Mouse (Mus musculus) megakaryocyte, embryonic 14.5 days (primary cell): ENCODE results near the gene Gm5108. TPM values are rescaled to one million over a fixed set of nuclear protein-coding genes. Genes with fewer than 3 reads are reported as not detected.

Experiments
- H3K27me3 ChIP-seq: replicated peaks from 2 replicates; pipeline ENCODE3; 2012; ENCODE audit warnings: inconsistent platforms
- H3K36me3 ChIP-seq: replicated peaks from 2 replicates; pipeline ENCODE3; 2012; ENCODE audit warnings: low read length, inconsistent platforms, mixed read lengths
- H3K4me1 ChIP-seq: 2 replicates; pipeline ENCODE4 v1.6.1; 2012; ENCODE audit warnings: inconsistent platforms
- H3K4me3 ChIP-seq: replicated peaks from 2 replicates; pipeline ENCODE3; 2012; ENCODE audit warnings: moderate library complexity, mild to moderate bottlenecking, inconsistent platforms
- H3K9me3 ChIP-seq: 2 replicates; pipeline ENCODE4 v1.6.1; 2012; ENCODE audit warnings: inconsistent platforms
- FLI1 ChIP-seq: IDR thresholded peaks from 2 replicates; pipeline ENCODE4 v1.6.1; 2012; ENCODE audit warnings: low read length, inconsistent platforms, mixed read lengths
- GATA1 ChIP-seq: IDR thresholded peaks from 3 replicates; pipeline ENCODE4 v1.6.1; 2012; ENCODE audit warnings: mixed read lengths, low read length, inconsistent platforms, borderline replicate concordance
- polyA plus RNA-seq: library from polyadenylated mRNA; stranded (reverse); fragments of >175 nt; gene quantifications from 2 replicates; pipeline ENCODE4 v1.2.3, GENCODE M21; 2012; ENCODE audit warnings: low replicate concordance; ENCODE audit not compliant: insufficient read depth

Gm5108 gene
- not detected in 2 replicates for polyA plus RNA-seq

- TF ChIP-seq FLI1 (no peak), GATA1 (no peak)
- Histone ChIP-seq H3K9me3 (no peaks in the 10 kb centered on the region), H3K4me1 (peaks cover 89% of the 10 kb centered on the region), H3K36me3 (no peaks in the 10 kb centered on the region), H3K27me3 (no peaks in the 10 kb centered on the region), H3K4me3 (no peak within 1 kb of the TSS)
Observed at GRCm38 (mm10) chr5:67941369-67941768, at the start of gene Gm5108. TSS of gene Gm5108 (plus strand) at chr5:67941669.

- H3K27me3 ChIP-seq: no peaks in the 10 kb centered on the region
- no peaks in the 10 kb centered on the region for H3K9me3 ChIP-seq
- TF ChIP-seq GATA1 (no peak), FLI1 (no peak)
- H3K4me3 ChIP-seq: no peak overlapping the region
- no peaks in the 10 kb centered on the region for H3K36me3 ChIP-seq
- H3K4me1 ChIP-seq: peaks cover 12% of the 10 kb centered on the region; the same call in 1 of the 2 replicates
Observed at GRCm38 (mm10) chr5:67898921-67899320, 42.5 kb upstream of the Gm5108 start.

DNA sequence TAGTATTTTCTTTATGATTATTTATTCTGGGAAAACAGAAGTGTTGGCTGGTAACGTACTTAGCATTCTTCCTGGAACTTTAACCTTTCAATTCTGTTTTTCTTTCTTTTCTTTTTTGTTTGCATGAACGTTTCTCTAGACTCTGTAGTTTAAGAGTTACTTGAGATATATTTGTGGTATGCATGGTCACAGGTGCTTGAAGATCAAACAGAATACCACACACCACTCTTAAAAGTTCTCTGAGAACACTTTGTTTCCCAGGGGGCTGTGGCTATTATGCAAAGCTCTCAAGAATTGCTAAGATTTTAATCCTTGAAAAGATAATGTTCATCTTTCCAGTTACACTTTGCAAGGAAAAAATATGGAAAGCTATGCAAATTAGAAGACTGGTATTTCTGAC lies 36.9 kb upstream of the Gm5108 start:
- Histone ChIP-seq H3K4me3 (no peak overlapping the region), H3K4me1 (peaks cover 5% of the 10 kb centered on the region; the same call in 1 of the 2 replicates), H3K9me3 (no peaks in the 10 kb centered on the region; the same call in 1 of the 2 replicates), H3K36me3 (no peaks in the 10 kb centered on the region), H3K27me3 (no peaks in the 10 kb centered on the region)
- TF ChIP-seq FLI1 (no peak), GATA1 (no peak)

GRCm38 (mm10) chr5:67930584-67930983 lies 10.9 kb upstream of the Gm5108 start:
- no peaks in the 10 kb centered on the region for H3K36me3 ChIP-seq
- H3K27me3 ChIP-seq: no peaks in the 10 kb centered on the region
- peaks cover 86% of the 10 kb centered on the region for H3K4me1 ChIP-seq
- TF ChIP-seq FLI1 (no peak), GATA1 (no peak)
- peak overlapping the region; percentile 82 for H3K4me3 ChIP-seq
- no peaks in the 10 kb centered on the region for H3K9me3 ChIP-seq

DNA sequence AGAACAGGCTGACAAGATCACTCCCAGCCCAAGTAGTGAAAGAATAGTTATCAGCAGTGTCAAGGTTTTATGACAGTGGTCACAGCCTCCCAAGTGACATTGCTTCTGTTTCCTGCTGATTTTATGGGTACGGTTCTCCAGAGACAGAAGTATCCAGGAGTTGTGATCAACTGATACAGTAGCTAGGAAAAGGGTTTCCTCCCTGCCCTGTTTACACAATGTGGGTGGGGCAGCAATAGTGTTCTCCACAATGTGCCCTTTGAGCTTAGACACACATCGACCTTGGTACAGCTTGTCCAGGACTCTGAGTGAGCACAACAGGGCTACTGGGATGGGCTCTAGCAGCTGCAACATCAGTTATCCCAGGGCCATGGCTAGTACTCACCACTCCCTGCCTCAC lies 9.8 kb upstream of the Gm5108 start:
- 0 out of 2 replicates have a peak, but pooled peaks have one; percentile 10 for TF ChIP-seq FLI1
- TF ChIP-seq GATA1: peak; percentile 56; the same call in 1 of the 3 replicates
- H3K4me3 ChIP-seq: peak overlapping the region; percentile 82
- H3K4me1 ChIP-seq: peaks cover 87% of the 10 kb centered on the region
- H3K27me3 ChIP-seq: no peaks in the 10 kb centered on the region
- no peaks in the 10 kb centered on the region for H3K9me3 ChIP-seq
- H3K36me3 ChIP-seq: no peaks in the 10 kb centered on the region

DNA sequence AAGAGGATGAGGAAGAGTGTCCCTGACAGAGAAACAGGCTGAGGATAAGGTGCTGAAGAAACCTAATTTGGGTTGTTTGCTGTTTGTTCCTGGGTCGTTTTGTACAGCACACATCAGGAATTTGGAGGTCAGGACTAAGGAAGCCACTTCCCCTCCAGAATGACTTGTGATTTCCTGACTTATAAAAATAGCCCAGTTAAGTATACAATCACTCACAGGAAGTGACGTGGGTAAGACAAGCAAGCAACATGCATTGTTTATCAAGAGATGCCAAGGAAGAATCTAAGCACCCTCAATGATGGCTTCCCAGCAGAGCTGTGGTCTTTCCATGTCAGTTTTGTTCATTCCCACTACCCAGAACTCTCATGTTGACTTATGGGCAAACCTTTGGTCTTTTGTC lies 1.7 kb downstream of the Gm5108 start:
- peak overlapping the region; percentile 60 for H3K4me3 ChIP-seq
- TF ChIP-seq GATA1 (no peak), FLI1 (no peak)
- no peaks in the 10 kb centered on the region for H3K27me3 ChIP-seq
- H3K4me1 ChIP-seq: peaks cover 81% of the 10 kb centered on the region
- no peaks in the 10 kb centered on the region for H3K36me3 ChIP-seq
- no peaks in the 10 kb centered on the region for H3K9me3 ChIP-seq

DNA sequence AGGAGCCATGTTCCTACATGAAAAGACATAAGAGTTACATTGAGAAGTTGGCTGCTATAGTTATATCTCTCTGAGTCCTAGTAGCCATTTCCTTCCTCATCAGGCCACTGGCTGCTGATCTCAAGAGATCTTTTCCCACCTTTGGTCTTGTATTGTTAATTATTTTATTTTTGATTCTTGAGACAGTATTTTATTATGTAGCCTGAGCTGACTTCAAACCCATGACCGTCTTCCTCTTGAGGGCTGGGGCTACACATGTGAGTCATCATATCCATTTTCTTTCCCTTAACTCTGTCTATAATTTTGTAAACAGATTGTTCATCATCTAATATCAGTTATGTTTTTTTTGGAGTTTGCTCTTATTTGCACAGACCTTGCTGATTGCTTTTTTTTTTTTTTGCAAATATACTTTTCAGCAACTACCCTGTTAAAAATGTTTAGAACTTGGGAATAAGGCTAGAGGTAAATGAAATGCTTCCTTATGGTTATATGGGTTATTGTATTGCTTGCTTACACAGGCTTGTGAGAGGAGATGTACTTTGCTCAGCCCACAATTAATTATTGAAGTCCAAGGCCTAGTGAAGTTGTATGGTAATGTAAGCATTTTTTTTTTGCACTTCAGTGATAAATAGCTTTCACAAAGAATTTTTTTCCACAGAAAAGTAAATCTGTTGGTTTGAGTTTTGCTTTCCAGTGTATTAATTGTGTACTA lies 2.8 kb downstream of the Gm5108 start:
- H3K36me3 ChIP-seq: no peaks in the 10 kb centered on the region
- no peak overlapping the region for H3K4me3 ChIP-seq
- H3K4me1 ChIP-seq: peaks cover 80% of the 10 kb centered on the region
- TF ChIP-seq FLI1 (no peak), GATA1 (no peak)
- H3K9me3 ChIP-seq: no peaks in the 10 kb centered on the region
- H3K27me3 ChIP-seq: no peaks in the 10 kb centered on the region

DNA sequence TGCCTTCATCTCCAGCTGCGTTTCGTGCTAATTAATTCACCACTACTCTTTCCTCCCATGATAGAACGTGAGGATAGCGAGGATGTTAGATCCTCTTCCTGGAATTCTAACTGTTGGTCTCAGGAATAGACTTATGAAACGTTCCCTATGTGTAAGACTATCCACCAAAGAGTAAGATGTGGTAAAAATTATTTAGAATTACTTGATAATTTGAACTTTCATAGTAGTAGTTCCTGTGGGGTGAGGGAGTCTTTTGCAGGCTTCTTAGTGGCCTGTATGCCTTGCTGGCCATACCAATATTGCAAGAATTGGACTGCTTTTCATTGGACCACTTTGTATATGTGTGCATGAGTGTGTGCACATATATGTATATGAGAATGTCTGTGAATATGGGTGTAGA lies 4.9 kb downstream of the Gm5108 start, which contains the start of gene Gm21905:
Gm21905 (minus strand) TSS at position 101 of the 400 bp plus-strand sequence.
- Histone ChIP-seq H3K27me3 (no peaks in the 10 kb centered on the region), H3K4me1 (peaks cover 63% of the 10 kb centered on the region), H3K9me3 (no peaks in the 10 kb centered on the region), H3K4me3 (no peak within 1 kb of the TSS), H3K36me3 (no peaks in the 10 kb centered on the region)
- TF ChIP-seq GATA1 (no peak), FLI1 (no peak)

DNA sequence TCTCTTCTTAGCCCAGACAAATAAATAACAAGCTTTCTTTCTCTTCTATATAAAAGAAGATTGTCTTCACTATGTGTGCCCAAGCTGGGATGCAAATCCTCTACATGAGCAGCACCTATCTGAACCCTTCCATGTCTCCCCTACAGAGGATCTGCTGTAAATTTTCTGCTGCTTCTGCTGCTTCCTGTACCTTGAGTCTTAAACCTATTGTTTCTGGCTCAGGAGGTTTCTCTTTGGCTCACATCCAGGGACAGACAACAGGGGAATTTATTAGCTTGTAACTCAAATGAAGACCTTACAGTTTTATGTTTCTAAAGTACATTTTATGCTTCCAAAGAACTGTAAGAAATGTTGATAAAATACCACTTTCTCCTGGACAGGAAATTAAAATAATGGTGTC lies 5.5 kb downstream of the Gm5108 start:
- Histone ChIP-seq H3K4me3 (no peak overlapping the region), H3K27me3 (no peaks in the 10 kb centered on the region), H3K4me1 (peaks cover 56% of the 10 kb centered on the region), H3K9me3 (no peaks in the 10 kb centered on the region), H3K36me3 (no peaks in the 10 kb centered on the region)
- TF ChIP-seq FLI1: no peak
- no peak for TF ChIP-seq GATA1

GRCm38 (mm10) chr5:67948074-67948473 lies 6.6 kb downstream of the Gm5108 start:
- Histone ChIP-seq H3K9me3 (no peaks in the 10 kb centered on the region), H3K4me3 (no peak overlapping the region), H3K27me3 (no peaks in the 10 kb centered on the region), H3K4me1 (peaks cover 45% of the 10 kb centered on the region), H3K36me3 (no peaks in the 10 kb centered on the region)
- no peak for TF ChIP-seq GATA1
- no peak for TF ChIP-seq FLI1
